Mouse (Mus musculus): ENCODE results near the gene Slc39a8.

GRCm38 (mm10) chr3:135905729-135906128, 80.7 kb downstream of the Slc39a8 start:
- TF ChIP-seq POLR2A (IDR thresholded peaks at IDR 0.05; ENCODE audit: extremely low read depth, insufficient read depth, low read length): no peak
- no peak for TF ChIP-seq CTCF (IDR thresholded peaks at IDR 0.05; ENCODE audit: extremely low read depth, insufficient read depth, low read length)

Measured in cortical plate, adult 2 months (tissue).